Mouse (Mus musculus) left cerebral cortex, adult 11 months (tissue): Measurements from ENCODE around the gene Tas2r122.
"Not testable (repeated sequence)": the region's sequence is repeated elsewhere in the genome, so short reads cannot be mapped to it uniquely, and the experiment has no call there.

Experiments used
- DNase-seq: peaks from one replicate; pipeline ENCODE4 v3.0.0; 2022; ENCODE audit warnings: low spot score

Tas2r122 gene

DNA sequence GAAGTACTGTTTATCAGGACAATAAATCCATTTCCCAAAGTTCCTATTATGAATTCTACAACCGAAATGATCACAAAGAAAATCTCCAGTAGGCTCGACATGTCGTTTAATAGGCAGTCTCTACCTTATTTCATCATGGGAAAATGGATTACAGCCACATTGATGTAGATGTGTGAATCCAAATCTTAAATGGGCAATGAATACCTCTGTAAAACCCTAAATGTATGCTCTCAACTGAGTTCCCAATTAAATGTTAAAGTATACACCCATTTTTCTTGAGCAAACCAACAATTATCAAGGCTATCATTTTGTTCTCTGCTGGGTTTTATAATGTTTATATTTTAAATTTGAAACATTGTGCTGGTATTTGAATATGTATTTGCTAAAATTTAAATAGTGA, at the start of gene Tas2r122:
Gene Tas2r122 (minus strand): TSS at position 101 of the 400 bp plus-strand sequence.
- no peak for DNase-seq

DNA sequence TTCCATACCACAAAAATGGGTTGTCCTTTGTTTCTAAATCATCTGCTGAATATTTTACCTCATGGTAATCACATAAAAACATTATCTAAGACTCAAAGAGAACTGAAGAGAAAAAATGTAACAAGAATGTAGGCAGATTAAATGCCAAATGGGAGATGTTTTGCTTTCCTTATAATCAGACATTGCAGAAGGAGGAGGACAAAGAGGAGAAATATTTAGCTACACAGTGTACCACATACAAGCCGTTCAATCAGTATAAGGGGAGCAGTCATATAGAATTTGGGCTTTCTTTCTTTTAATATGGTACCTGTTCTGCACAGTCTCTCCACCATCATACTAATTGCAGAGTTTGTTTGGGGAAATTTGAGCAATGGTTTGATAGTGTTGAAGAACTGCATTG, 42.7 kb upstream of the Tas2r122 start, which contains the start of gene Tas2r124:
Gene Tas2r124 (plus strand): TSS at position 301 of the 400 bp plus-strand sequence.
- DNase-seq = no peak

DNA sequence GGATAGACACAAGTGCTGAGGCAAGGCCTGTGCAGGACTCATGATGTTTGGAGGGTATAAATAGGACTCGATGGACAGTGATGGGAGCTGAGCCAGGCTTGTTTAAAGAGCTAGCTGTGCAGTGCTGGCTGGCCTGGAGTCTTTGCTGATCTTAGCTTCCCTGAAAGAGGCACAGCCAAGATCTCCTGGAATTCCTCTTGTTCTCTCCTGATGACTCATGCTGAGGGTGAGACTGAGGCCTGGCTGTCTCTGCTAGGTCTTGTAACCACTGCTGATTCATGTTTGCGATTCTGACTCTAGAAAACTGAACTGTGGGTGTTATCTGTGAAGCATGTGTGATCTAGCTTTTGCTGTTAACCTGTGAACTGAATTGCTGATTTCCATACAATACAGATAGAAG, 38.5 kb upstream of the Tas2r122 start:
- peak; percentile 1 for DNase-seq

DNA sequence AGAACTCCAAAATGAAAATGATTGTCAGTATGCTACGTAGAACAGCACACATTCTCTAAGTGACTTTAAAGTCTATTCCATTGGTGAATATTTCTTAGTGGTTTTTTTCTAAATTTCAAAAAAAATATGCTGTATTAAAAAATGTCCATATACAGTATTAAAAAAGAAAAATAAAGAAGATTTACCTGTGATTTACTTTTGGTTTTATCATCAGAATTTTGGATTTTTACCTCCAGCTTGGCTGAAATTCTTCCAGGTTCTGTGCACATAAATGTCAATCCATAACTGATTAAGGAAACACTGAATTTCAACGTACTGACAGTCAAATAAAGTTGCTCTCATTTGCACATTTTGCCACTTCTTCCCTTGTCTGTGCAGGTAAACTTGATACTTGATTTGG, 26.2 kb upstream of the Tas2r122 start, which contains the start of gene Tas2r115:
Gene Tas2r115 (minus strand): TSS at position 101 of the 400 bp plus-strand sequence.
- DNase-seq = no peak

GRCm38 (mm10) chr6:132700907-132701306, 10.8 kb downstream of the Tas2r122 start, which contains the start of gene Tas2r121:
Gene Tas2r121 (minus strand): TSS chr6:132701007.
- DNase-seq = no peak

- not testable (repeated sequence) for DNase-seq
These were observed 20.1 kb downstream of the Tas2r122 start for GRCm38 (mm10) chr6:132691596-132691995.
